Mouse (Mus musculus) CH12.LX (cell line): Measurements from ENCODE around the gene Gtdc1. TPM values are rescaled to one million over a fixed set of nuclear protein-coding genes. Genes with fewer than 3 reads are reported as not detected.

Source experiments
- DNase-seq: peaks from one replicate; pipeline ENCODE4 v3.0.0-alpha.2; 2013; ENCODE audit errors: extremely low read depth
- H3K27ac ChIP-seq: 2 replicates; pipeline ENCODE4 v1.5.1; 2012; ENCODE audit warnings: low read depth, mild to moderate bottlenecking, control low read depth, moderate library complexity; ENCODE audit not compliant: insufficient read depth
- H3K27me3 ChIP-seq: replicated peaks from 2 replicates; pipeline ENCODE3; 2012; ENCODE audit warnings: inconsistent platforms
- H3K36me3 ChIP-seq, 2 experiments: replicated peaks in 1 of 2; 2 replicates each; pipeline versions ENCODE3 to v1.6.1; 2012; ENCODE audit warnings: inconsistent platforms in 1 of 2, low read length in 1 of 2, mild to moderate bottlenecking in 1 of 2, mixed read lengths in 1 of 2, moderate library complexity in 1 of 2; ENCODE audit not compliant: control insufficient read depth in 1 of 2, insufficient read depth in 1 of 2
- H3K4me1 ChIP-seq, 2 experiments: 2 replicates each; pipeline ENCODE4 v1.6.1; 2012; ENCODE audit warnings: inconsistent platforms in 1 of 2, moderate library complexity in 1 of 2; ENCODE audit not compliant: insufficient read depth in 2 of 2, control insufficient read depth in 1 of 2
- H3K4me2 ChIP-seq: 2 replicates; pipeline ENCODE4 v1.6.1; 2012; ENCODE audit warnings: low read depth, mild to moderate bottlenecking, control low read depth; ENCODE audit not compliant: poor library complexity, insufficient read depth, severe bottlenecking
- H3K4me3 ChIP-seq, 3 experiments: fragments of 150-350 bp in 1 of 3; sonication (generic) in 1 of 3; replicated peaks in 1 of 3; 2 replicates each; pipeline versions ENCODE3 to v1.5.1; 2011 to 2012; ENCODE audit warnings: low read depth in 2 of 3, low read length in 2 of 3, mild to moderate bottlenecking in 2 of 3, moderate library complexity in 2 of 3, control low read depth in 1 of 3, improper control_type of control experiment in 1 of 3, inconsistent platforms in 1 of 3, mixed read lengths in 1 of 3; ENCODE audit not compliant: poor library complexity in 1 of 3
- H3K79me2 ChIP-seq: replicated peaks from 2 replicates; pipeline ENCODE4 v1.6.1; 2012; ENCODE audit warnings: mild to moderate bottlenecking, moderate library complexity; ENCODE audit not compliant: control insufficient read depth, poor library complexity, insufficient read depth, severe bottlenecking; ENCODE audit errors: extremely low read depth
- H3K9ac ChIP-seq: 2 replicates; pipeline ENCODE4 v1.6.1; 2012; ENCODE audit warnings: low read depth, mild to moderate bottlenecking, control low read depth, moderate library complexity; ENCODE audit not compliant: insufficient read depth
- H3K9me3 ChIP-seq: replicated peaks from 2 replicates; pipeline ENCODE3; 2012; ENCODE audit warnings: low read length, inconsistent platforms, mixed read lengths
- BHLHE40 ChIP-seq: IDR thresholded peaks from 2 replicates; pipeline ENCODE4 v1.6.1; 2011; ENCODE audit warnings: mild to moderate bottlenecking, low read depth, low read length, improper control_type of control experiment
- CTCF ChIP-seq, 2 experiments: IDR thresholded peaks in 1 of 2; conservative IDR thresholded peaks in 1 of 2; 2 replicates each; pipeline ENCODE4 v1.5.1; 2011 to 2012; ENCODE audit warnings: low read depth in 2 of 2, low read length in 2 of 2, improper control_type of control experiment in 1 of 2, inconsistent platforms in 1 of 2, mild to moderate bottlenecking in 1 of 2, moderate library complexity in 1 of 2
- E2F4 ChIP-seq: IDR thresholded peaks from 2 replicates; pipeline ENCODE4 v1.6.1; 2011; ENCODE audit warnings: low read depth, low read length, improper control_type of control experiment; ENCODE audit not compliant: insufficient replicate concordance
- ELF1 ChIP-seq: IDR thresholded peaks from 2 replicates; pipeline ENCODE4 v1.6.1; 2014; ENCODE audit warnings: low read depth, mild to moderate bottlenecking, inconsistent platforms, low read length, improper control_type of control experiment
- EP300 ChIP-seq: IDR thresholded peaks from 2 replicates; pipeline ENCODE4 v1.6.1; 2011; ENCODE audit warnings: low read length, improper control_type of control experiment
- IRF4 ChIP-seq: IDR thresholded peaks from 2 replicates; pipeline ENCODE4 v1.6.1; 2014; ENCODE audit warnings: low read depth, mild to moderate bottlenecking, inconsistent platforms, low read length, improper control_type of control experiment
- JUN ChIP-seq: IDR thresholded peaks from 2 replicates; pipeline ENCODE4 v1.6.1; 2011; ENCODE audit warnings: low read depth, mild to moderate bottlenecking, low read length, improper control_type of control experiment, moderate library complexity; ENCODE audit not compliant: insufficient read depth
- JUND ChIP-seq: conservative IDR thresholded peaks from 2 replicates; pipeline ENCODE4 v1.6.1; 2011; ENCODE audit warnings: low read depth, low read length, improper control_type of control experiment
- KAT2A ChIP-seq: IDR thresholded peaks from 2 replicates; pipeline ENCODE4 v1.6.1; 2012; ENCODE audit warnings: low read length, improper control_type of control experiment, inconsistent platforms; ENCODE audit not compliant: insufficient replicate concordance
- MEF2A ChIP-seq: IDR thresholded peaks from 2 replicates; pipeline ENCODE4 v1.6.1; 2014; ENCODE audit warnings: low read depth, mild to moderate bottlenecking, inconsistent platforms, low read length, improper control_type of control experiment, borderline replicate concordance
- MYC ChIP-seq: IDR thresholded peaks from 2 replicates; pipeline ENCODE4 v1.6.1; 2011; ENCODE audit warnings: low read depth, mild to moderate bottlenecking, improper control_type of control experiment, low read length
- NELFE ChIP-seq: IDR thresholded peaks from 2 replicates; pipeline ENCODE4 v1.6.1; 2011; ENCODE audit warnings: low read depth, low read length, improper control_type of control experiment
- PAX5 ChIP-seq: IDR thresholded peaks from 2 replicates; pipeline ENCODE4 v1.6.1; 2012; ENCODE audit warnings: low read length, inconsistent platforms, mixed read lengths
- RAD21 ChIP-seq: IDR thresholded peaks from 2 replicates; pipeline ENCODE4 v1.6.1; 2011; ENCODE audit warnings: low read depth, mild to moderate bottlenecking, low read length, improper control_type of control experiment, moderate library complexity
- RCOR1 ChIP-seq: conservative IDR thresholded peaks from 2 replicates; pipeline ENCODE4 v1.6.1; 2012; ENCODE audit warnings: low read depth, mild to moderate bottlenecking, inconsistent platforms, low read length, improper control_type of control experiment
- SIN3A ChIP-seq: IDR thresholded peaks from 2 replicates; pipeline ENCODE4 v1.6.1; 2012; ENCODE audit warnings: low read length, improper control_type of control experiment, inconsistent platforms
- SMC3 ChIP-seq: IDR thresholded peaks from 2 replicates; pipeline ENCODE4 v1.6.1; 2011; ENCODE audit warnings: low read depth, low read length, improper control_type of control experiment
- UBTF ChIP-seq: IDR thresholded peaks from 2 replicates; pipeline ENCODE4 v1.6.1; 2012; ENCODE audit warnings: low read depth, mild to moderate bottlenecking, inconsistent platforms, low read length, improper control_type of control experiment, moderate library complexity
- USF1 ChIP-seq: IDR thresholded peaks from 2 replicates; pipeline ENCODE4 v1.6.1; 2014; ENCODE audit warnings: low read depth, mild to moderate bottlenecking, inconsistent platforms, low read length, improper control_type of control experiment
- ZMIZ1 ChIP-seq: IDR thresholded peaks from 2 replicates; pipeline ENCODE4 v1.6.1; 2012; ENCODE audit warnings: low read depth, mild to moderate bottlenecking, inconsistent platforms, low read length, improper control_type of control experiment
- dilution Hi-C: fragments of 300-500 bp; cut with MboI; formaldehyde crosslinking; loops from 2 replicates; pipeline ENCODE4 v1.14.3; 2020; ENCODE audit warnings: low sequenced_read_pairs; ENCODE audit not compliant: extremely low pct_unique_long_range_greater_than_20kb, extremely low pct_ligation_motif_present
- in situ Hi-C: fragments of 300-500 bp; cut with MboI; formaldehyde crosslinking; loops from 3 replicates; pipeline ENCODE4 v1.14.3; 2019; ENCODE audit warnings: low sequenced_read_pairs, low pct_ligation_motif_present, low pct_unique_long_range_greater_than_20kb, mixed read lengths
- polyA plus RNA-seq: library from polyadenylated mRNA; unstranded; fragments of >175 nt; gene quantifications from 2 replicates; pipeline ENCODE4 v1.2.1, GENCODE M21; 2012; ENCODE audit warnings: low read depth; ENCODE audit not compliant: insufficient read length
- total RNA-seq, 2 experiments: library from RNA; depleted of rRNA; stranded (reverse); fragments of 300-350 nt in 1 of 2; fragments of >200 nt in 1 of 2; gene quantifications; 2 replicates each; pipeline ENCODE4 v1.2.3; 2012 to 2014

The Gtdc1 gene
- total and polyA plus RNA-seq, 3 experiments, result 11.1 to 18.2 (median 15.8) TPM

GRCm38 (mm10) chr2:44633064-44633463, 294.4 kb downstream of the Gtdc1 start:
- in situ Hi-C loops, result no loop called here
- Histone ChIP-seq H3K4me1 (peaks cover 2 to 6% of the 10 kb centered on the region in 2 experiments; a peak in 1 of 4 replicates), H3K4me2 (no peak overlapping the region), H3K4me3 (no peak overlapping the region), H3K27me3 (no peaks in the 10 kb centered on the region), H3K9me3 (no peaks in the 10 kb centered on the region), H3K79me2 (no peaks in the 10 kb centered on the region), H3K36me3 (peaks cover 4 to 9% of the 10 kb centered on the region in 2 experiments), H3K9ac (no peak overlapping the region), H3K27ac (no peak overlapping the region)
- DNase-seq, result no peak
- no peak for TF ChIP-seq RAD21
- dilution Hi-C loops, result no loop called here

GRCm38 (mm10) chr2:44632584-44632983, 294.9 kb downstream of the Gtdc1 start:
- Histone ChIP-seq H3K27ac (no peak overlapping the region), H3K4me3 (no peak overlapping the region), H3K36me3 (peaks cover 4 to 9% of the 10 kb centered on the region in 2 experiments), H3K9me3 (no peaks in the 10 kb centered on the region), H3K9ac (no peak overlapping the region), H3K4me2 (no peak overlapping the region), H3K79me2 (no peaks in the 10 kb centered on the region), H3K27me3 (no peaks in the 10 kb centered on the region), H3K4me1 (peaks cover 2 to 6% of the 10 kb centered on the region in 2 experiments; a peak in 1 of 4 replicates)
- in situ Hi-C loops, result no loop called here
- TF ChIP-seq JUN, result no peak
- no peak for TF ChIP-seq IRF4
- no peak for TF ChIP-seq RCOR1
- no peak for TF ChIP-seq USF1
- no peak for TF ChIP-seq MYC
- no peak for TF ChIP-seq KAT2A
- no peak for TF ChIP-seq SIN3A
- dilution Hi-C loops, result no loop called here
- DNase-seq, result no peak

- Histone ChIP-seq H3K79me2 (no peaks in the 10 kb centered on the region), H3K4me3 (no peak overlapping the region), H3K4me2 (no peak overlapping the region), H3K27me3 (no peaks in the 10 kb centered on the region), H3K27ac (no peak overlapping the region), H3K9ac (no peak overlapping the region), H3K9me3 (no peaks in the 10 kb centered on the region), H3K4me1 (0 out of 4 replicates have a peak, but pooled peaks cover 0 to under 1% of the 10 kb centered on the region in 2 experiments), H3K36me3 (peaks cover 4 to 9% of the 10 kb centered on the region in 2 experiments)
- no peak for DNase-seq
- in situ Hi-C loops (no loop called here), dilution Hi-C loops (no loop called here)
- TF ChIP-seq UBTF (no peak), PAX5 (no peak), MEF2A (no peak), CTCF (conservative IDR thresholded peaks at IDR 0.05 in 1 of 2, IDR thresholded peaks at IDR 0.05 in 1 of 2; ENCODE audit: low read depth in 2 of 2, low read length in 2 of 2) (no peak), EP300 (no peak), ZMIZ1 (no peak), RAD21 (no peak), KAT2A (no peak), IRF4 (no peak), NELFE (no peak), SMC3 (no peak), E2F4 (no peak), USF1 (no peak), BHLHE40 (no peak), ELF1 (no peak), JUND (no peak), SIN3A (no peak)
Measured at GRCm38 (mm10) chr2:44631064-44631463, 296.4 kb downstream of the Gtdc1 start.
